Mouse (Mus musculus) E14TG2a.4 (cell line): ENCODE measurements around the gene Lmna.

ENCODE experiments used
- CTCF ChIP-seq: conservative IDR thresholded peaks from 2 replicates; pipeline ENCODE4 v1.5.1; 2014; ENCODE audit warnings: low read length
- NANOG ChIP-seq: IDR thresholded peaks from 2 replicates; pipeline ENCODE4 v1.6.1; 2014; ENCODE audit warnings: borderline replicate concordance, low read length, mixed read lengths

DNA sequence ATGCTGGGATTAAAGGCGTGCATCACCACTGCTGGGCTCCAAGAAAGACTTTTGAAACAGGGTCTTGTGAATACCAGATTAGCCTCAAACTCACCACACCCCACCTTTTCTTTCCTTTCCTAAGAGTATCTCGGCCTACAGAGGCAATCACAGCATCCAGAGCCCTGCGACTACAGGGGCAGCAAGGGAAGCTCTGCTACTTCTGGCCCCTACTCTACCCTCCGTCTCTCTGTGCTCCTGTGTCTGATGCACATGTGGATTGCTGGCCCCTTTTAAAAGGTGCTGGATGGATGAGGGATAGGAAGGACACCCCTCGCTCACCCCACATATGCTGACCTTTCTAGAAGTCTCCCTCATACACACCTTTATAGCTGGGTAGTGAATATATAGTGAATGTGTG lies 29.1 kb downstream of the Lmna start:
- TF ChIP-seq CTCF (no peak), NANOG (no peak)
